Mouse (Mus musculus): ENCODE measurements at regions not wholly inside any gene's neighbourhood (a gene's known extent, or its start where the extent isn't known, plus 50 kb on each side); places are given as distances from the start of the nearest gene placed in this dataset.

DNA sequence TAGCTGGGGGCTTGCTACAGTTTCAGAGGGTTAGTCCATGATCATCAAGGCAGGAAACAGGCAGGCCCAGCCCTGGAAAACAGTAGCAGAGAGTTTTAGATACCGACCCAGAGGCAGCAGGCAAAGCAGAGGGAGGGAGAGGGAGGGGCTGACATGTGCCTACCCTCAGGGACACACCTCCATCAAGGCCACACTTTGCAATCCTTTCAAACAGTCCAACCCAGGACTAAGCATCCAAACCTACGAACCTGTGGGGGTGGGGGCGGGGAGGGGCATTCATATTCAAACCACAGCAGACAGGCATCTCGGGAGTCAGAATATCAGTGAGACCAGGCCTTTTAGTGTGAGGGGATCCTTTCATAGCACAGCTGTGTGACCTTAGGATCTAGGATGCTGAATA is 103.2 kb downstream of the Fam168b start:
- DNase-seq (ENCODE audit: low read depth), result no peak

DNA sequence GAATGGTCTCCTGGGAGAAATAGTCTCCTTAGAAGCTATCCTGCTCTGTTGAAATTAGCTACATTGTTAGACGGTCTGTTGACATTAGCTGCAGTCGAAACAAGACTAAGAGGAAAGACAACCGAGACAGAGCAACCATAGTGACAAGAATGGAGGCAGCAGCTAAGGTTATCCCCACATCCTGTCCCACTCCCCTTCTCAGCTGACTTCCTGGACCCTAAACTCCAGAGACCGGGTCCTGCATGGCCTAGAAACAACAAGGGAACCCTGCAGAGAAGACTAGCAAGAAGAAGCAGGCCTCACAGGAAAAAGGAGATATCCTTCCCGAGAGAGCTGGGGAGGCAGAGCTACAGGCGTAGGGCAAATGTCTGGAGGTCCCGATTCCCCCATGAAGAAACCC is 102.0 kb downstream of the Fam168b start:
- no peak for DNase-seq (ENCODE audit: low read depth)

DNA sequence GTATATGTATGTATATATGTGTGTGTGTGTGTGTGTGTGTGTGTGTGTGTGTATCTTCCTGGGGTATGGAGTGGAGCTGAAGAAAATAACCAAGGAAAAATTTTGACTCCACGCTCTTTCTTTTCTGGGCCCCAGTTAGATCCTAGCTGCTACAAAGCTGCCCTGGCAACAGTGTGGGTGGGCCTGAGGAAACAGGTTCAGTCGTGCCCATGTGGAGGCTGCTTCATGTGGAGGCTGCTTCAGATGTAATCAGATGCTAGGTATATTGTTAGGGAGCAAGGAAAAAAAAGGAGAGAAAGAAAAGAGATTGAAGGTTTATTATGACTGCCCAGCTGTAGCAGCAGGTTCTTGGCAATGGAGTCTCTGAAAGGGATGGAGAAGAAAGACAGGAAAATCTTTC is 100.6 kb downstream of the Fam168b start:
- no peak for DNase-seq (ENCODE audit: low read depth)

DNA sequence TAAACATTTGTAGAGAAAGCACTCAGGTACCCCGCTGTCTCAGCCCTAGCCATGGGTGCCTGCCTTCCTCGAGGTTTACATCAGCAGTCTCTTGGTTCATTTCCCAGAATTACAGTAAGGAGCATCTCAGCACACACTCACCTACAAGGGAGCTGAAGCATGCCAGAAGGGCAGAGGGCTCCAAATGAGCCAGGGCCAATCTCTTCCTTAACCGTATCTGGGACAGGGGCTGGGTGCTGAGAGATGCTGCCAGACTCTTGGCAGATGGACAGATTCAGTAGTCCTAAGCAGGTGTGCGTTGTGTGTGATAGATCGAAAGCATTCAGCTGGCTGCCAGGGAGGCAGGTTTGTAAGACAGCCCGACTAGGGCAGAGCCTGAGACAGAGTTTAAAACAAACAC is 97.0 kb downstream of the Fam168b start:
- DNase-seq (ENCODE audit: low read depth), result no peak

DNA sequence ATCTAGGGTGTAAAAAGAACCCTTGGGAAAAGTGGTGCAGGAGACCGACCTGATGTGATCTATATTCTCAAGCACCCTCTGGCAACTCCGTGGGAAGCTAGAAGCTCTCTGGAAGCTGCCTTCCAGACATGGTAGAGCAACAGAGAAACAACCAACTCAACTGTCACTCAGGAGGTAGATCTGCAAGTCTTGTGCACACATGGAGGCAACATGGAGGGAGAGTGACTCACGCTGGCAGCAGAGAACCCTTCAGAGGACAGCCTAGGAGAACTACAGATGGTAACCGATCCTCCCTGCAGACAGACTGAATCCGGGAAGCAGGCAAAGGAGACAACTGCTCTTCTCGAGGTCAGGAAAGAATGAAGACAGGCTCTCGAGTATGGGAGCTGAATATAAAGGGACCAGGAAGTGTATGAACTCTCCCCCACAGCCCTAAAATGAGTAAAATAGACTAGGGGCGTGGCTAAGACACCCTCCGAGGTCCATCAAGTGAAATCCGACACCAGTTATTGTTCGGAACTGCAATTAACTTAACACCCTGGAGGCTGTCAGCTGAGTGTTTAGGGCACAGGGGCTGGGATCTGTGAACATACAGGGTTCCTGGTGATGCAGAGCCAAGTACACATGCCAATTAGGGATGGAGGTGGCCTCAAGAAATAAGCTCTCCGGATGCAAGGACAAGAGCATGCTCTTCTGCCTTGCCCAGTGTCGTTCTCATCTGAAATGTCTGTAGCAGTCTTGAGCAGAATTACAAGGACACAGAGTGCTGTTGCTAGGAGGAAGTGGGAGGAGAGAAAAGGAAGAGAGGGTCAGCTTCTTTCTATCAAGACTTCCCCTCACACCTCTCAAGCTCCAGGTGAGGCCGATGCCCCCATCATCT is 93.5 kb downstream of the Fam168b start:
- DNase-seq (ENCODE audit: low read depth), result no peak

DNA sequence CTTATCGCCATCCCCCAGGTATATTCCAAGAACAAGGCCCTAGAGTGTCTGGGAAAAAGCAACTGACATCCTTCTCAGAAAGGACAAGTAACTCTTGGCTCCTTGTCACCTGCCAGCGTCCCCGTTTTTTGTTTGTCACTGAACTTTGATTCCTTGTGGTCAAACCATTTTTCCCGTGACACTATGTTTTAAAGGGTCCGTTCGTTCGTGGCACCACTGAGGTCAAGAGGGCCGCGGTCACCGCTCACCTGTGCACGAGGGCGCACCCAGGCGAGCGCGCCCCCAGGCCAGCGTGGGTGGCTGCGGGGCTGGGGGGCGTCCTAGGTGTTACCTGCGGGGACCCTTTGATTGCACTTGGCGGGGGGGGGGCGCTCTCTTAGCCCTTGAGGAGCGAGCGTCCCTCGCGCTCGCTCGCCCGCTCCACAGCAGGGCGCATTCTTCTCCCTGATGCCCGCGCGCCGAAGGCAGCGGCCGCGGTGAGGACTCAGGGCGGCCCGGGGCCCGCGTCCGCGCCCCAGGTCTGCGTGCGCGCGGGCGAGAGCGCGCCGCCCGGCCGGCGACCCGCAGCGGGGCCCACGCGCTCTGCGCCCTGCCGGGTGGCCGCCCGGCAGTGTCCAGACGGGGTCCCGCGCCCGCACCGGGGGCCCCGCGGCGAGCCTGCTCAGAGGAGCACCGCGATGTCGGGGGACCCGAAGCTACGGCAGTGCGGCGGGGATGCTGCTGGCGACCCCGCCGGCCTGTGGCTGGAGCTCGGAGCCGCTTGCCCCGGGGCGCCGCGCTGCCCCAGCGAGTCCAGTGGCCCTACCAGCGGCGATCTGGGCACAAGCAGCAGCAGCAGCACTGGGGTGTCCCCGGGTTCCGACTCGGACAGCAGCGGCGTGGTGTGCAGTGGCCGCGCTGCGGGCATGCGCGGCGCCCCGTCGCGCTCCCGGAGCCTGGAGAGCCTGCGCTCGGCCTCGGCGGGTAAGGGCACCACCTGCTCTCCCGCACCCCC is 92.5 kb downstream of the Fam168b start:
- no peak for DNase-seq (ENCODE audit: low read depth)

DNA sequence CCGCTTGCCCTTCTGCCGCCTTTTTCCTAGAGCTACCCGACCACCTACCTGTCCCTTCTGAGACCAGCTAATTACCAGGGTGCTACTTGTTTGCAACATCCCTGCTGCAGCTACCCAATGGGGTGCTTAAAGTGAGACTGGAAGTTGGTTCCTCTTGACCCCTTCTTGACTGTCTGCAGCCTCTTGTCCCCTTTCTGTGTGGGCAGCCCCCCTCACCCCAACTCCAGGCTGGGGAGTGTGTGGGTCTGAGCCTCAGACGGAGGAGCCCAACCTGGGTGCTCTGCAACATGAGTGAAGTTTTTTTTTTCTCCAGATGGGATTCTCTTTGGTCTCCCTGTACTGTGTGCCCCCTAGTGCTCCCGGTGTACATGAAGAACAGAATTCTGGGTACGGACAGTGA is 91.7 kb downstream of the Fam168b start:
- DNase-seq (ENCODE audit: low read depth), result no peak

DNA sequence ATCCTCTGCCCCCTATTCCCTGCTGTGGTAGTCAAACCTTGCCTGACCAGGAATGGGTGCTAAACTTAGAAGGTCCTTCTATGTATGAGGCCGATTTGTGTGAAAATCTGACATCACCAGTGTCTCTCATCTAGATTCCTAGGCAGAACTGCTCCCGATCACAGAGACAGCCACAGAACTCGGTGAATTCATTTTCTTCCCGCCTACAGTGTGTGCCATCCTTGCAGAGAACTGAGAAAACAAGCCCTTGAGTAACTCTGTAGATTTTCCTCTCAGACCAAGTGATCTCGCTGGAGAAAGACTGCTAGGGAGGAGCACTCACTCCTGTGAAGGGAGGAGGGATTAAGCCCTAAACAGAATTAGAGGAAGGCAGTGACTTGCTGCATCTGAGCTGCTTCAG is 89.3 kb downstream of the Fam168b start:
- no peak for DNase-seq (ENCODE audit: low read depth)

DNA sequence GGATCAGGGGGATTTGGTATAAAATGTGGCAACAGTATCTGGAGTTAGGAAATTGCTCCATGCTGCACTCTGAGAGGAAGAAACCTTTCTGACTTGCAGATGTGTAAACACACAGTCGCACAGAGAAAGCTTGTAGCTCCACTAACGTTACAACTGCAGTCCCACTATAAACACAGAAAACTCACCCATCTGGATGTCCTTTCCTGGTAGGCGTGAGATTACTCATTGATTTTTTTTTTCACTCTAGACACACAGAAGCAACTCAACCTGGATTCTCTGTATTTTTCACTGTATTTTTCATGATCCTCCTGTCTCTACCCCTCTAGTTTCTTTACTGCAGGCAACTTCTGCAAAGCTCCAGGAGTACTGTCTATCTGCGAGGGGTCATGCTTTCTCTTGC is 82.3 kb downstream of the Fam168b start:
- no peak for DNase-seq (ENCODE audit: low read depth)

DNA sequence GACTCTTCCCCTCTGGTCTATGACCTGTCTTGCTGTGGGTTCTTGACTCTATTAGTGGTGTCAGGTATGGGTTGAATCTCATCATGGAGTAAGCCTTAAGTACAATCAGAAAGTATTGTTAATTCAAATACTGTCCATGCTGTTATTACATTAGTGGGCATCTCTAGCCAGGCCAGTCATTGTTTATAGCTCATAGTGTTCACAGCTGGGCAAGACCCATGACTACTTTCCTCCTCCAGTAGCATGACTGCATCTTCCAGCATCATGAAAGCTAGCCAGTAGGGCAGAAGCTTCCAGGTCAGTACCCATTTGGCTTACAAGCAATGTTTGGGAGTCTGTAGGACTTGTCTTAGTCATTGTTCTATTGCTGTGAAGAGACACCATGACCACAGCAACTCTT is 81.4 kb downstream of the Fam168b start:
- DNase-seq (ENCODE audit: low read depth), result no peak

DNA sequence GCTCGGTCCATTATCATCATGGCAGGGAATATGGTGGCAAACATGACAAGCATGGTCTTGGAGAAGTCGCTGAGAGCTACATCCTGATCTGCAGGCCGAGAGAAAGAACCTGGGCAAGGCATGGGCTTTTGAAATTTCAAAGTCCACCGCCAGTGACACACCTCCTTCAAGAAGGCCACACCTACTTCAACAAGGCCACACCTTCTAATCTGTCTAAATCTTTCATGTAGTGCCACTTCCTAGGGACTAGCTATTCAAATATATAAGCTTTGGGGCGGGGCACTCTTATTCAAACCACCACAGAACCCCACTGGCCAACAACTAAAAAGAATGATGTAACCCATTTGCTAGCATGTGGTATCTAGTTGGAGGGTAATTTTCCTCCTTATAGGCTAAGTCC is 81.0 kb downstream of the Fam168b start:
- no peak for DNase-seq (ENCODE audit: low read depth)

Data from c-Kit-positive CD71-negative TER-119-negative erythroid progenitor cells, embryonic 14.5 days (primary cell).